Mouse (Mus musculus): ENCODE results near the gene Mmp13.
"Not testable (repeated sequence)": the region's sequence is repeated elsewhere in the genome, so short reads cannot be mapped to it uniquely, and the experiment has no call there.

Gene Mmp13

GRCm38 (mm10) chr9:7272214-7272613, at the start of gene Mmp13:
Gene Mmp13, plus strand, starts transcription at chr9:7272514.
- DNase-seq (ENCODE audit: low spot score in 2 of 2): no peak

GRCm38 (mm10) chr9:7238619-7239018, 33.7 kb upstream of the Mmp13 start:
- no peak for DNase-seq (ENCODE audit: low spot score in 2 of 2)

- no peak for DNase-seq (ENCODE audit: low spot score in 2 of 2)
These were observed 32.3 kb upstream of the Mmp13 start for GRCm38 (mm10) chr9:7239967-7240366.

GRCm38 (mm10) chr9:7252797-7253654, 19.3 kb upstream of the Mmp13 start:
- DNase-seq (ENCODE audit: low spot score in 2 of 2): no peak

DNA sequence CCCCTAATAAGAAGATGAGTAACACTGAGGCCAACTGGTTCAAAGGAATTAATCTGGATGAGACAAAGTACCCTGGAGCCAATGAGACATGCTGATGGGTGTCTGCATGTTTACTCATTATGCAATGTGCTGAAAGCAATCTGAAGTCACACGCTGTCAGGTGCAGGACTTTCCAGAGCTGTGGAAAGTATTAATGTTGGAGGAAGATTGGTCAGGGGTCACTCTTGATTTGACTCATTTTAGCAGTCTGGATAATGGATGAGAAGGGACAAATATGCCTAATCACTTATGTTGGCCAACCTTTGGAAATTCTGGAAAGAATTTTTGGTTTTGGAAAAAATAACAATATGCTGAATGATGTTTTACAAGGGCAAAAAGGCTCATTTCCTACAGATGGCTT, 10.6 kb upstream of the Mmp13 start:
- no peak for DNase-seq (ENCODE audit: low spot score in 2 of 2)

DNA sequence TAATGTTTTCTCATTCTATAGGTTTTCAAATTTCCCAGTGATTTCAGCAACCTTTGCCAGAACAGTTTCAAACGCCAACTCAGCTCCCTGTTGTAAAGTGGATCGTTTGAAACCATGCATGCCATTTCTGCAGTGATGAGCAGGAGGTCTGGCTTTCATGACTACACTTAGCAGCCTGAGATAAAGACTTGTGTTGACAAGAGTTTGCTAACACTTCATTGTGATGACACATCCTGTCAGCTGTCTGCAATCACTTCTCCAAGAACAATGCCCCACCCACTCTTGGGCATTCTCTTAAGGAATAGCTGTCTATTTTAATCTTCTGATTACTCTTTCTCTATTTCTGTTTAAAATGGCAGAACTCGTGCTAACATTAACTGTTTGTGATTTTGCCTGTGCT, 2.2 kb upstream of the Mmp13 start:
- DNase-seq (ENCODE audit: low spot score in 2 of 2): no peak

GRCm38 (mm10) chr9:7282565-7283302, 10.4 kb downstream of the Mmp13 start:
- DNase-seq (ENCODE audit: low spot score in 2 of 2): no peak

GRCm38 (mm10) chr9:7283303-7283684, 11.0 kb downstream of the Mmp13 start:
- DNase-seq (ENCODE audit: low spot score in 2 of 2): not testable (repeated sequence)

DNA sequence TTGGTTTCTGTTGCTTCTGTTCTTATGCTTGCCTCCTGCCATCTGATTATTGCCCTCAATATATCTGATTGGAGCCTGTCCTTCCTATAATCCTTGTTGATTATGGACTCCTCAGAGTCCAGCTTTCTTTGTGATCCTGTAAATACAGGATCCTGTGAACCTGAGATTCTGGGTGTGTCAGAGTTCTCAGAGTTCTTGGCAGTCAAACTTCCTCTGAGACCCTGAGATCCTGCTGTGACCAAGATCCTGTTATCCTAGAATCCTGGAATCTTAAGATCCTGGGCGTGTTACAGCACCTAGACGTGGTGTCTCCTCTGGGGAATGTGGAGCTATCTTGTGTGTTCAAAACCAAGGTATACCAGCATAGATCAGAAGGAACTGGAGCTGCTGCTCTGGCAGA, 17.2 kb downstream of the Mmp13 start:
- no peak for DNase-seq (ENCODE audit: low spot score in 2 of 2)

GRCm38 (mm10) chr9:7289901-7290300, 17.6 kb downstream of the Mmp13 start:
- no peak for DNase-seq (ENCODE audit: low spot score in 2 of 2)

GRCm38 (mm10) chr9:7292132-7292531, 19.8 kb downstream of the Mmp13 start:
- DNase-seq (ENCODE audit: low spot score in 2 of 2): no peak

DNA sequence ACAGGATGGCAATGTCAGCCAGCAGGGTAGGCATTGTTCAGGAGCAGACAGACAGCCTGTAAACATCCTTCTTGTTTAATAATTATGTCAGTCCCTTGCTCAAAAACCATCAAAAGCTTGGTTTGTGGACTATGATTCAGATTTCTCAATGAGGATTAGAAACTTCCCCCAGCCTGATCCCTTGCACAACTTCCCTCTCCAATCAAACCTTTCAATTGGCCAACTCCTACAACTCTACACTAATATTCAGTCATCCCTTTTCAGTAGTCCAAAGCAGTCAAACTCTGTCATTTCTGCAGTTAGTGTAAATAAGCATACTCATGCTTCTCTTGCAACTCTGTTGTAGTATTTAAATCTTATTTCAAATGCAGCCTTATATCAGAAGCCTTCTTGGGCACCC, 59.5 kb downstream of the Mmp13 start:
- DNase-seq (ENCODE audit: low spot score in 2 of 2): no peak

Data from right cerebral cortex, postnatal 36 days (tissue).